Mouse (Mus musculus) neutrophil, adult 5-6 weeks (primary cell): ENCODE measurements at regions not wholly inside any gene's neighbourhood (a gene's known extent, or its start where the extent isn't known, plus 50 kb on each side); places are given as distances from the start of the nearest gene placed in this dataset.

ENCODE experiments used
- ATAC-seq: fragments of 151-379, 151-347 bp; 2 replicates; pipeline ENCODE4 v1.8.0; 2017; ENCODE audit warnings: mild to moderate bottlenecking, moderate TSS enrichment; ENCODE audit not compliant: insufficient number of reproducible peaks, poor library complexity, low FRiP score, severe bottlenecking; ENCODE audit errors: extremely low read depth

DNA sequence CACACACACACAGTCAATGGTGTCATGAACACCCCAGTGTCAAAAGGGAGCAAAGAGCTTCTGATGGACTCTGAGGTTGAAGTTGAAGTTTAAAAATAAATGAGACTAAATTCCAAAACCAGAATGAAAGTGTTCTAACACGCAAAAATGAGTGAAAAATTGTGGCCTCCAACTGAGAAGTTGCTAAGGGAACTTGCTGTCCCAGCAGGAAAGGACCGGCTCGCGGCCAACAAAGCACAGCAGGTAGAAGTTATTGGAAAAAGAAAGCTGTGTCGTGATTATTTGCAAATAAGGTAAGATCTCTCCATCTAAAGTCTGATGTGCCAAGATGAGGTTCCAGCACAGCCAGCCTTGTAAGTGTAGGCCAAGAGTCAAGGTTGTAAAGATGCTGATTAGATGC is 169.7 kb downstream of the Nrp2 start:
- no peak for ATAC-seq

DNA sequence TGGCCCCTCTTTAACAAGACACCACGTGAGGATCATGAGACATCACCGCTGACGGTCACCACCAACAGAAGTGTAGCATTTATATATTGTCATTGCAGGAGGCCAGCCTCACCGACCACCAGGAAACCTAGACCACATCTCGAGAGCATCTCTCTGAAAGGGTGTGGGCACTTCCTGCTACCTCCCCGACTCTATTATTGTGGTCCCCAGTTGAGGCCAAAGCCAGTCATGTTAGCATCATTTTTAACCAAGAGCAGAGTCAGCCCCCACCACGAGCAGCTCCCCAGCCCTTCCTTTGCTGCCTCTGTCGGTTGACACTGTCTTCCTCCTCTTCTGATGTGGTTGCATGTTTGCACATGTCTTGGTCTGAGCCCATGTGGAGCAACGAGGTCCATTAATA is 172.5 kb downstream of the Nrp2 start:
- ATAC-seq, result peak; percentile 45; the same call in 1 of the 2 replicates

- ATAC-seq, result no peak
Observed at GRCm38 (mm10) chr1:62876685-62877084, 173.6 kb downstream of the Nrp2 start.

DNA sequence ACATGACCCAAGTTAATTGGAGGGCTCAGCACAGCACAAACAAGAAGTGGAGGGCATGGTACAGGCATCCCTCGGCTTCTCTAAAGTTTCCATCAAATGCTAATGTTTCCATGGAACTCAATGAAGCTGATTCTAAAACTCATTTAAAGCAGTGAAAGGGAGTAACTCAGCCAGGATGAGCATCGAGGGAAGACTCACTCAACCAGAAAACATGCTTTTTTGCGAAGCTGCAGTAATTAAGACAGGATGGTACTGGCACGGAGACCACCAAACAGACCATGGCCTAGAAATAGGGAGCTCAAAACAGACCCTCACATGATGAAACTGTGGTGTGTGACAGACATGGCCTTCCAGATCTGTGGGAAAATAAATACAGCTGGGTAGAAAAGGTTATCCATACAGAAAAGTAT is 177.8 kb downstream of the Nrp2 start:
- no peak for ATAC-seq

DNA sequence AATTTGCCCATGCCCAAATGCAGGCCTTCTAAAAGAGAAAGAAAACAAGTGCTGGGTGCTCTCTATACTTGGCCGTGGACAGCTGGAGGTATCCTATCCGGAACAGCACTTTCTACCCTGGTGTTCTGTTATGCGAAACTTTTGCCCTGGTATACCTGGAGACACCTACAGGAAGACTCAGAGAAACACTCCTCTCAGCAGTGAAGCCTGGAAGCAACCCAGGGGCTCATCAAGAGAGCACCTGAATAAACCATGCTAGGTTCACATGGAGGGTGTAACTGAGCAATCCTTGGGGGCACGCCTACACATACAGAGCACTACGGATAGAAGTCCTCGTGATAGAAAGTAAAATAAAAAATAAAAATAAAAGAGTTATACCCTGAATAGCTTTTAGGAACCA is 178.4 kb downstream of the Nrp2 start:
- no peak for ATAC-seq

- no peak for ATAC-seq
Observed at GRCm38 (mm10) chr1:62882028-62882427, 178.9 kb downstream of the Nrp2 start.

DNA sequence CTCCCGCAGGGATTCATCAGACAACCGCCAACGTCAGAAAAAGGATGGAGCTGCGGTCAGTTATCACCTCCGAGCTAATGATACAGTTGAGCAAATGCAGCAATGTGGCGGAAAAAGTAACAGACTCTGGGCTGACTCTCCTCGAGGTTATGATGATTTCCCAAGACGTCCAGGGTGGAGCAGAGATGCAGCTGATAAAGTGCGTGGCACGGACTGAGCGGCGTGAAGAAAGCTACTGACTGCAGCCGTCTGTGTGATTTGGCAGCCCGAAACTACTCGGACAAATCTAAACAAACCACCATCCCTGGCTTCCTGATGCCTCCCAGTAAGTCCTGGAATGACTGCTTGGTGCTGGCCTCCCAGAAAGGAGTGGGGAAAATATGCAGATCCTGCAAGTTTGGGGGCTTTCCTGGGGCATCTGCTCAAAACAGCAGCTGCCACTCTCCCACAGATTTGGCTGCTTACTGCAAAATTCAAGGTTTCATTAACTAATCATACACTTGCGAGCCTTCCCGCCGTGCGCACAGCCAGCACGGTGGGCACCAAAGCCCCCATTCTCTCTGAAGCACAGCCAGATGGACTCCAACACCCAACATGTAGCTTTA is 181.9 kb downstream of the Nrp2 start:
- ATAC-seq, result no peak

GRCm38 (mm10) chr1:62887585-62888483 is 184.7 kb downstream of the Nrp2 start:
- no peak for ATAC-seq

GRCm38 (mm10) chr1:62901375-62901774 is 198.3 kb downstream of the Nrp2 start:
- ATAC-seq, result no peak

GRCm38 (mm10) chr1:62901871-62902270 is 198.8 kb downstream of the Nrp2 start:
- ATAC-seq, result no peak

- no peak for ATAC-seq
Observed at GRCm38 (mm10) chr1:62902931-62903453, 199.9 kb downstream of the Nrp2 start.

- no peak for ATAC-seq
Observed at GRCm38 (mm10) chr1:62905739-62906138, 202.7 kb downstream of the Nrp2 start.

DNA sequence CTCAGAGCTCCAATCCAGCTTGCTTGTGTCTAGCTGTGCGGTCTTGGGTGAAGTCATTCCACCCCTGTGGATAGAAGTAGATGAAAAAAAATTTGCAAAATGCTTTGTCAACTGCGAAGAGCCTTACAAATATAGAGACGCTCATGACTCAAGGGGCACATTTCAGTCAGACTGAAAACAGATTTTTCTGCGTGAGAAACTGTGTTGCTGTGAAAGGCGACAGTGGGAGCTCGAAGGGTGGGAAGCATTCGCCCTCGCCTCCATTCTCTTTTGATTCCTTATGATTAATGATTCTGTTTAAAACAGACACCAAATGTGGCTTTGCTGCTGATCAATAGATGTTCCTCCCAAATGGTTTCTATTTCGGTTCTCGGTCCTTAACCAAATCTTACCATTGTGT is 204.2 kb downstream of the Nrp2 start:
- ATAC-seq, result no peak
